Mouse (Mus musculus) left cerebral cortex, postnatal 36 days (tissue): ENCODE measurements around the gene Mpped2. TPM values are rescaled to one million over a fixed set of nuclear protein-coding genes. Genes with fewer than 3 reads are reported as not detected.
A peak's percentile ranks its signal among the peaks of the same experiment; 100 is the strongest.

Experiments used
- DNase-seq, 2 experiments: peaks; one replicate each; pipeline ENCODE4 v3.0.0; 2021 to 2022; ENCODE audit warnings: low spot score in 2 of 2, mixed read lengths in 1 of 2
- intact Hi-C: fragments of 180-260 bp; cut with DNase I; formaldehyde crosslinking; loops from one replicate; pipeline ENCODE4 v1.15.1; 2025
- total RNA-seq, 2 experiments: library from RNA; stranded (reverse); gene quantifications; 2 replicates each; pipeline ENCODE4 v1.2.3; 2021

Mpped2 gene
- total RNA-seq, 2 experiments from 2014 or later: 31.9 to 38.8 TPM

- intact Hi-C loops: loop anchor here (2.0 to 10.0 kb wide), 4 partner anchors 44 to 267 kb away; no protein-coding TSS in a partner anchor
- peak; percentile 56 to 65 for DNase-seq
Observed at GRCm38 (mm10) chr2:106694886-106695733, 2.0 kb downstream of the Mpped2 start.

- intact Hi-C loops: loop anchor here (2.0 to 10.0 kb wide), 2 partner anchors 45 to 181 kb away; no protein-coding TSS in a partner anchor
Observed at GRCm38 (mm10) chr2:106695734-106696022, 2.6 kb downstream of the Mpped2 start.

GRCm38 (mm10) chr2:106696372-106696771 lies 3.3 kb downstream of the Mpped2 start:
- intact Hi-C loops: loop anchor here (10.0 kb wide), 1 partner anchor 182 kb away; no protein-coding TSS in a partner anchor

More at GRCm38 (mm10) chr2:106695734-106696022, 2.6 kb downstream of the Mpped2 start:
- peak; percentile 28 to 44 for DNase-seq

GRCm38 (mm10) chr2:106705664-106706063 lies 12.6 kb downstream of the Mpped2 start:
- intact Hi-C loops: no loop called here
- DNase-seq: no peak

More at GRCm38 (mm10) chr2:106696372-106696771, 3.3 kb downstream of the Mpped2 start:
- no peak for DNase-seq

GRCm38 (mm10) chr2:106707136-106707535 lies 14.1 kb downstream of the Mpped2 start:
- no peak for DNase-seq
- intact Hi-C loops: no loop called here

GRCm38 (mm10) chr2:106710862-106711477 lies 17.9 kb downstream of the Mpped2 start:
- DNase-seq: no peak
- intact Hi-C loops: no loop called here

GRCm38 (mm10) chr2:106711506-106711905 lies 18.4 kb downstream of the Mpped2 start:
- no peak for DNase-seq
- intact Hi-C loops: no loop called here

- intact Hi-C loops: no loop called here
- DNase-seq: no peak
Observed at GRCm38 (mm10) chr2:106713151-106713550, 20.1 kb downstream of the Mpped2 start.

GRCm38 (mm10) chr2:106715674-106716364 lies 22.8 kb downstream of the Mpped2 start:
- intact Hi-C loops: no loop called here
- DNase-seq: no peak

GRCm38 (mm10) chr2:106716365-106716717 lies 23.3 kb downstream of the Mpped2 start:
- intact Hi-C loops: no loop called here
- DNase-seq: no peak

- intact Hi-C loops: no loop called here
- peak; percentile 46 to 66 for DNase-seq
Observed at GRCm38 (mm10) chr2:106718888-106719287, 25.8 kb downstream of the Mpped2 start.

GRCm38 (mm10) chr2:106719434-106719833 lies 26.4 kb downstream of the Mpped2 start:
- peak in 1 of 2 experiments; percentile 39 for DNase-seq
- intact Hi-C loops: no loop called here

- intact Hi-C loops: no loop called here
- DNase-seq: no peak
Observed at GRCm38 (mm10) chr2:106720644-106721043, 27.6 kb downstream of the Mpped2 start.

- no peak for DNase-seq
- intact Hi-C loops: no loop called here
Observed at GRCm38 (mm10) chr2:106722020-106722419, 29.0 kb downstream of the Mpped2 start.

- DNase-seq: no peak
- intact Hi-C loops: no loop called here
Observed at GRCm38 (mm10) chr2:106729951-106730564, 37.0 kb downstream of the Mpped2 start.

- intact Hi-C loops: no loop called here
- no peak for DNase-seq
Observed at GRCm38 (mm10) chr2:106730608-106731007, 37.5 kb downstream of the Mpped2 start.

- intact Hi-C loops: no loop called here
- no peak for DNase-seq
Observed at GRCm38 (mm10) chr2:106731478-106731877, 38.4 kb downstream of the Mpped2 start.

- intact Hi-C loops: no loop called here
- no peak for DNase-seq
Observed at GRCm38 (mm10) chr2:106732171-106732570, 39.1 kb downstream of the Mpped2 start.

- intact Hi-C loops: no loop called here
Observed at GRCm38 (mm10) chr2:106733396-106733795, 40.3 kb downstream of the Mpped2 start.

GRCm38 (mm10) chr2:106734004-106734403 lies 40.9 kb downstream of the Mpped2 start:
- DNase-seq: no peak
- intact Hi-C loops: no loop called here

More at GRCm38 (mm10) chr2:106733396-106733795, 40.3 kb downstream of the Mpped2 start:
- DNase-seq: no peak
